Mouse (Mus musculus): Measurements from ENCODE around the gene Itpr3.
A peak's percentile ranks its signal among the peaks of the same experiment; 100 is the strongest.

Itpr3 gene

GRCm38 (mm10) chr17:27119540-27119895 lies 62.4 kb downstream of the Itpr3 start:
- DNase-seq (ENCODE audit: low spot score in 2 of 2), result no peak

- DNase-seq (ENCODE audit: low spot score in 2 of 2), result no peak
These were observed 62.9 kb downstream of the Itpr3 start for GRCm38 (mm10) chr17:27119954-27120353.

- peak in 1 of 2 experiments; percentile 63 for DNase-seq (ENCODE audit: low spot score in 2 of 2)
These were observed 63.5 kb downstream of the Itpr3 start for GRCm38 (mm10) chr17:27120561-27121024.

GRCm38 (mm10) chr17:27121266-27121665 lies 64.2 kb downstream of the Itpr3 start:
- DNase-seq (ENCODE audit: low spot score in 2 of 2), result no peak

GRCm38 (mm10) chr17:27121781-27122180 lies 64.7 kb downstream of the Itpr3 start:
- DNase-seq (ENCODE audit: low spot score in 2 of 2), result no peak

- no peak for DNase-seq (ENCODE audit: low spot score in 2 of 2)
These were observed 65.6 kb downstream of the Itpr3 start for GRCm38 (mm10) chr17:27122701-27123100.

GRCm38 (mm10) chr17:27123103-27123502 lies 66.0 kb downstream of the Itpr3 start:
- DNase-seq (ENCODE audit: low spot score in 2 of 2), result no peak

- no peak for DNase-seq (ENCODE audit: low spot score in 2 of 2)
These were observed 66.8 kb downstream of the Itpr3 start for GRCm38 (mm10) chr17:27123813-27124375.

GRCm38 (mm10) chr17:27125185-27125584 lies 68.1 kb downstream of the Itpr3 start:
- DNase-seq (ENCODE audit: low spot score in 2 of 2), result peak; percentile 71 to 73

GRCm38 (mm10) chr17:27125669-27126202 lies 68.6 kb downstream of the Itpr3 start:
- no peak for DNase-seq (ENCODE audit: low spot score in 2 of 2)

GRCm38 (mm10) chr17:27126974-27127373 lies 69.9 kb downstream of the Itpr3 start:
- DNase-seq (ENCODE audit: low spot score in 2 of 2), result no peak

- no peak for DNase-seq (ENCODE audit: low spot score in 2 of 2)
These were observed 71.1 kb downstream of the Itpr3 start for GRCm38 (mm10) chr17:27128189-27128588.

GRCm38 (mm10) chr17:27129291-27129690 lies 72.2 kb downstream of the Itpr3 start:
- no peak for DNase-seq (ENCODE audit: low spot score in 2 of 2)

- DNase-seq (ENCODE audit: low spot score in 2 of 2), result no peak
These were observed 72.7 kb downstream of the Itpr3 start for GRCm38 (mm10) chr17:27129819-27130218.

- DNase-seq (ENCODE audit: low spot score in 2 of 2), result no peak
These were observed 73.1 kb downstream of the Itpr3 start for GRCm38 (mm10) chr17:27130246-27130645.

GRCm38 (mm10) chr17:27131240-27131665 lies 74.1 kb downstream of the Itpr3 start:
- no peak for DNase-seq (ENCODE audit: low spot score in 2 of 2)

GRCm38 (mm10) chr17:27132238-27132637 lies 75.1 kb downstream of the Itpr3 start:
- no peak for DNase-seq (ENCODE audit: low spot score in 2 of 2)

- DNase-seq (ENCODE audit: low spot score in 2 of 2), result peak; percentile 94 to 95
These were observed 76.5 kb downstream of the Itpr3 start, which contains the start of gene Uqcc2 for GRCm38 (mm10) chr17:27133551-27134141. Uqcc2 (minus strand) TSS chr17:27133916.

GRCm38 (mm10) chr17:27134187-27134586 lies 77.1 kb downstream of the Itpr3 start:
- DNase-seq (ENCODE audit: low spot score in 2 of 2), result no peak

GRCm38 (mm10) chr17:27134715-27135114 lies 77.6 kb downstream of the Itpr3 start:
- no peak for DNase-seq (ENCODE audit: low spot score in 2 of 2)

GRCm38 (mm10) chr17:27138396-27138795 lies 81.3 kb downstream of the Itpr3 start:
- DNase-seq (ENCODE audit: low spot score in 2 of 2), result no peak

- no peak for DNase-seq (ENCODE audit: low spot score in 2 of 2)
These were observed 82.2 kb downstream of the Itpr3 start for GRCm38 (mm10) chr17:27139304-27139703.

GRCm38 (mm10) chr17:27140262-27140661 lies 83.2 kb downstream of the Itpr3 start:
- DNase-seq (ENCODE audit: low spot score in 2 of 2), result no peak

All from frontal cortex, postnatal 25 days (tissue).